Mouse (Mus musculus): ENCODE data around the gene Prr32.

Gene Prr32

DNA sequence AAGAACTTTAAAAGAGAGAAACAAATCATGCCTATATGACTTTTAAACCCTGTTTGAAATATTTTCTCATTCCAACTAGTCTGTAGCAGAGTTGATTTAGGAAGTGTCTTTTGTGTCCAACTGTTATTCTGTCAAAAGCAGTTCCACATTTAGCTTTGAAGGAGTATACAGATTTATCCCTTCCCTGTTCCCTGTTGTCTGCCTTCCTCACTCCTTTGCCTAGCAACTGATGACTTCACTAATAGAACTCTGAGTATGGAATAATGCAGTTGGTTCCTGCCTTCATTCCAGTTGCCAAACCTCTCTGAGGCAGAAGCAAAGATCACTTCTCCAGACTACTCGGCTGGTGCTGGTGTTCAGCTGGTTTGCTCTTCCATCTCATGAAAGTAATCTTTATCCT lies at the start of gene Prr32:
TSS of gene Prr32 (plus strand) at position 301 of the 400 bp plus-strand sequence.
- TF ChIP-seq GATA4 (IDR thresholded peaks at IDR 0.05; ENCODE audit: insufficient replicate concordance, low read length), result no peak
